Mouse (Mus musculus) CD4-positive helper T cell, adult 2 months (primary cell): ENCODE measurements around the gene Polr2f.

Experiments used
- DNase-seq: peaks from one replicate; pipeline ENCODE4 v3.0.0-alpha.2; 2012; ENCODE audit warnings: low read depth, missing footprints, low spot score

The Polr2f gene

DNA sequence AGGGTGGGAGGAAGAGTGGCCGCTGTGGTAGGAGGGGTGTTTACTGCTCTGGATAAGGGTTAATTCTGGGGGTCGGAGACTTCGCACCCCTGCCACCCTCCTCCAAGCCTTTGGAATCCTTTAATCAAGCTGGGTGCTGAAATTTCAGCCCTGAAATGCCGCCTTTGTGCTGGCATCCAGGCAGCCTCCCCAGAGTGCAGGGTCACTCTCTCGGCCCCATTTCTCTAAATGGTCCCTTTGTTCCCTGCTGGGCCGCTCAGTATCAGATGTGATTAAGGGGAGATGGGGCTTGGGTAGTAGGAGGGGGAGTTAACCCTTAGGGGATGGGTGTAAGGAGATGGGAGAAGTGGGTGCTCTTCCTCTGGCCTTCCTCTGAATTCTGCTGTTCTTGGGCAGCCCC is 11.9 kb downstream of the Polr2f start:
- DNase-seq: no peak

DNA sequence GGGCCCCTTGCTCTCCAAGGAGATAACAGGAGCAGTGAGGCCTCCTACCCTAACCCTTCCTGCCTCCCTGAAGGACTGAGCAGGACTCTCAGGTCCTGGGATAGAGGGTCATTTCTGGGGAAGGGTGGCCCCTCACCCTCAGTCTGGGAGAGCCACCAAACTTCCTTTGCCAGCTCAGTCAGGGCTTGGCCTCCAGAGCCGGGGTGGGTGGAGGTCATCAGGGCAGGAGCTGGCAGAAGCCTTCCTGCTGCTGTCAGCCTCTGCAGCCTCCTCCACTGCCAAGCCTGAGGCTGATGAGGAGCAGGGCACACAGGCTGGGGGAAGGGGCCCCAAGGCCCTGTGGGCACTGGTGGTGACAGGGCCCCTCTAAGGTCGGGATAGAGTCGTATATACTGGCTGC is 14.8 kb downstream of the Polr2f start:
- DNase-seq: no peak

DNA sequence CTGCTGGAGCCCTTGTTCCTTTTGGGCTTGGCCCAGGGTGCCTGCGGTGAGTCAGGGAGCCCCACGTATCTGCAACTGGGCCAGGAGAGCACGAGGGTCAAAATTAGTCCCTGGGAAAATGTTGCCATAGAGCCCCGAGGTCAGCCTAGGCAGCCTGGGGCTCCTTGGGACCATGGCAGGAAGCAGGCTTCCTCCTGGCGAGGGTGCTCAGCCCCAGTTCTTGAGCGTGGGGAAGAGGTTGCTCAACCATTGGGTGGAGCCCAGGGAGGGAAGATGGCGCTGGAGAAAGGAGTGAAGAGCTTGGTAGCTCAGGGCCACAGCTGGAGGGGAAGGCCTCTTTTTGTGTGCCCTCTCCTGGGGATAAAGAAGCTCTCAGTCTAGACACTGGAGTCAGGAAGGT is 21.5 kb downstream of the Polr2f start:
- DNase-seq: no peak

- no peak for DNase-seq
Observed at GRCm38 (mm10) chr15:79162822-79163221, 22.0 kb downstream of the Polr2f start.

DNA sequence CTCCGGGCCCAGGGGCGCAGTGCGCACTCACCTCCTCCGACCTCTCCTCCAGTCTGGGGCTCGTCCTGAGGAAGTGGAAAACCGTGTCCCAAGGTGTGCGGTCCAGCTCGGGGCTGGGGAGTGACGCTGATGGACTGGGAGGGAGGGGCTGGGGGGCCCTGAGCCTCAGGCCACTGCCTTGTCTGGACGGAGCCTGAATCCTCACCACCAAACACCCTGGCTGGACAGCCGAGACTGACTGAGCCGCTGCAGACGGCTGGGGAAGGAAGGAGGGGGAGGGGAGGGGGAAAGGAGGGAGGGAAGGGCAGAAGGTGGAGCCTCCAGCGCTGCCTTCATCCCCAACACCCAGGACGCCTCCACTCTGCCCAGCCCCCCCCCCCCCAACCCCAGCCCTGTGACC is 23.4 kb downstream of the Polr2f start:
- DNase-seq: no peak

DNA sequence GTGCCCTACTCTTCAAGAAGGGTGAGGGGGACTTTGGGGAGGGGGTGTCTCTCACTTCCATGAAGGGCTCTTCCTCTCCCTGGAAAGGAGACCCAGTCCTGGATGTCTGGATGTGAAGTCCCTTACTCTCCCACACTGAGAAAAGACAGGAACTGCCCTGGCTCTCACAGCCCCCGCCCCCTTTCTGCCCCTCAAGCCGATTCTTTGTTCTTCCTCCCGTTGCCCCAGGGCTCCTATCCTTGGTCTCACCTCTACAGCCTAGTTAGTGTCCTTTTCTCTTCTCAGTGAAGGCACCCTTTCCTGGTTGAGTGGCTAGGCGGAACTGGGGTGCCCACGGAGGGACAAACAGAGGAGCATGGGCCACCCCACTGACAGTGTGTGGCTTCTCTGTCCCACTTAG is 24.3 kb downstream of the Polr2f start, which contains the start of gene Sox10:
Gene Sox10, minus strand, starts transcription at position 101 of the 400 bp plus-strand sequence.
- DNase-seq: no peak

DNA sequence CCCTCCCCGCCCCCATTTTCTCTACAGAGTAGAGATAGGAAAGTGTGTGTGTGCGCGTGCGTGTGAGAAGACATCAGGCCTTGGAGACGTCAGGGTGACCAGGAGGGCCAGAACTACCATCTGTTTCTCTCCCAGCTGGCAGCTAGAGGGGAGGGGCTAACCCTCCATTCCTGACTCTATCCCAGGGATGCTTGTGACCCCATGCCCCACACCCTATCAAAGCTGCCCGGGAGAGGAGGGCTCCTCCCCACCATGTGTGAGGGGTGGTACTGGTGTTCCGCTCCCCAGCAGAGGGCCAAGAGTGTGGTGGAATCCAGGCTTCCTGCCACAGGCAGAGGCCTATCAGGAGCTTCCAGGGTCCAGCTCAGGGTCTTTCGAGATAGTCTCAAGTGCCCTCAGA is 25.9 kb downstream of the Polr2f start:
- DNase-seq: no peak

- DNase-seq: no peak
Observed at GRCm38 (mm10) chr15:79176905-79177304, 36.1 kb downstream of the Polr2f start.

DNA sequence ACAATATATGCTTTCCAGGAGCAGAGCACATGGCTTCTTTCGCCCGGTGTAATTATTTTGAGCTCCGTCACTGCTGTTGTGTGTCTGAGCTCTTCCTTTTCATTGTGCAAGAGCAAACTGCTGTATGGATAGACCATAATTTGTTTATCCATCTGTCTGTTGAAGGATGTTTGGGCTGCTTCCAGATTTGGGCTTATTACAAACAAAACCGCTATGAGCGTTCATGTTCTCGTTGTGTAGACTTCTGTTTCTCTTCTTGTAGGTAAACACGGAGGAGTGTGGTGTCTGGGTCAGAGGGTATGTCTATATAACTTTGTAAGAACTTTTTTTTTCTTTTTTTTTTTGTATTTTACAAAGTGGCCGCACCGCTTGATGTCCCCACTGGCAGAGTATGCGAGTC is 44.4 kb downstream of the Polr2f start:
- DNase-seq: no peak

DNA sequence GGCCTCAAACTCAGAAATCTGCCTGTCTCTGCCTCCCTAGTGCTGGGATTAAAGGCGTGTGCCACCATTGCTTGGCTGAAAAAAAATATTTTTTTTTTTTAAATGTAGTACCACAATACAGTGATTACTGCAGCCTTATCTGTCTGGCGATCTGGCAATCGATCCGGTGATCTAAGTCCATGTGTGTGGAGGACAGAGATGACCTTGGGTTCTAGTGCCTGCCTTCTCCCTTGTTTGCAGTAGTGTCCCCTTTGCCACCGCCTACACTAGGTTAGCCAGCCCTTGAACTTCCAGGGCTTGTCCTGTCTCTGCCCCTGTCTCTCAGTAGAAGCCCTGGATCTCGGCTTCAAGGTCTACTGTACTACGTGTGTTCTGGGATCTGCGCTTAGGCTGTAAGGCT is 47.0 kb downstream of the Polr2f start:
- no peak for DNase-seq

GRCm38 (mm10) chr15:79191426-79191825 is 50.6 kb downstream of the Polr2f start:
- no peak for DNase-seq

- DNase-seq: no peak
Observed at GRCm38 (mm10) chr15:79192450-79192849, 51.6 kb downstream of the Polr2f start.

DNA sequence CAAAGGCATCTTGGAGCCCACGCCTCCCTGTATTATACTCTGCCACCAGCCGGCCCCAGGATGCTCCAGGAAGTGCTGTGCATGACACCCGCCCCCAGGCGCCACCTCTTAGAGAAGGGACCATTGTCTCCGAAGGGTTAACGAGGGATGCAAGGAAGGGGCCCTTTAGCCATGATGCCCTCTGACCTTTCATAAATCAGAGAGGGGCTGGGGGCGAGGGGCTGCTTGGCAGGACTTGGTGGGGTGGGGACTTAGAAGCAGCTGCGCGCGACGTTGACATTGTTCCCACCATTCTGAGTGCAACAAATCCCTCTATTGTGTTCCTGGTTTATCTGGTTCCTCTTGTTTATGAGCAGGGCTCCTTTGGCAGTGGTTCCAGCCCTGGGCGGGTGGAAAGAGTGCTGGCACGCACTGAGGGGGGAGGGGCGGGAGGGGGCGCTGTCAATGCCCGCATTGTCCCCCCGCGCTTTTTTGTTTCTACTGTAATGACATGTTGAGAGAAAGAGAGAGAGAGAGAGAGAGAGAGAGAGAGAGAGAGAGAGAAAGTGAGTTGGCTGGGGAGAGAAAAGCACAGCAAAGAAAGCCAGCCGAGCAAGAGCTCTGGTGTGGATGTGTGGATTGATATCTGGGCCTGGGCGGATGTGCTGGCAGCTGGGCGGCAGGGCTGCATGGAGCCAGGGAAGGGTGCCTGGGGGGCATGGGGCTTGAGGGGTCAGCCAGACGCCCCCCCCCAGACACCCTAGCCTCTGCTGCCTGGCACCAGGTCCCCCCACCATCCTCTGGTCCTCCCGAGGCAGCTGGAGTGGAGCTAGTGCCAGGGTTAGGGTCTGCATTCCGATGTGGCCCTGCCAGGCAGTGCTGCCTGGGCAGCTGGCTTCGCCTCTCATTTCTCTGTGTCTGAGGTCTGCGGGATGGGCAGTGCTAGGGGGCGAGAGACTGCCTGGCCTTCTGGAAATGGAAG is 52.4 kb downstream of the Polr2f start:
- no peak for DNase-seq

GRCm38 (mm10) chr15:79194048-79194447 is 53.2 kb downstream of the Polr2f start:
- DNase-seq: no peak

- no peak for DNase-seq
Observed at GRCm38 (mm10) chr15:79194946-79195345, 54.1 kb downstream of the Polr2f start.

- no peak for DNase-seq
Observed at GRCm38 (mm10) chr15:79195492-79195891, 54.7 kb downstream of the Polr2f start.

- DNase-seq: no peak
Observed at GRCm38 (mm10) chr15:79199390-79199976, 58.7 kb downstream of the Polr2f start.
